Mouse (Mus musculus) limb, embryonic 12.5 days (tissue): ENCODE data around the gene Nts. TPM values are rescaled to one million over a fixed set of nuclear protein-coding genes. Genes with fewer than 3 reads are reported as not detected.

Experiments
- ATAC-seq: fragments of 200-750 bp; cut with Nextera tagmentation; 2 replicates; pipeline ENCODE4 v1.8.0; 2017; ENCODE audit warnings: low read depth, moderate TSS enrichment; ENCODE audit not compliant: insufficient number of reproducible peaks, insufficient read depth, low FRiP score, low TSS enrichment
- H3K27ac ChIP-seq: fragments of 300-500 bp; sonication (generic); 2 replicates; pipeline ENCODE4 v1.5.1; 2016; ENCODE audit warnings: mild to moderate bottlenecking, moderate library complexity
- H3K27me3 ChIP-seq: fragments of 300-500 bp; sonication (generic); 2 replicates; pipeline ENCODE4 v1.6.1; 2016; ENCODE audit warnings: mild to moderate bottlenecking, moderate library complexity
- H3K36me3 ChIP-seq: fragments of 300-500 bp; sonication (generic); 2 replicates; pipeline ENCODE4 v1.6.1; 2016; ENCODE audit warnings: mild to moderate bottlenecking, moderate library complexity
- H3K4me1 ChIP-seq: fragments of 300-500 bp; sonication (generic); replicated peaks from 2 replicates; pipeline ENCODE4 v1.6.1; 2016
- H3K4me2 ChIP-seq: fragments of 300-500 bp; sonication (generic); 2 replicates; pipeline ENCODE4 v1.6.1; 2016; ENCODE audit warnings: mild to moderate bottlenecking, moderate library complexity
- H3K4me3 ChIP-seq: fragments of 300-500 bp; sonication (generic); replicated peaks from 2 replicates; pipeline ENCODE4 v1.5.1; 2016; ENCODE audit warnings: mild to moderate bottlenecking
- H3K9ac ChIP-seq: fragments of 300-500 bp; sonication (generic); replicated peaks from 2 replicates; pipeline ENCODE4 v1.6.1; 2016; ENCODE audit warnings: mild to moderate bottlenecking, moderate library complexity
- H3K9me3 ChIP-seq: fragments of 300-500 bp; sonication (generic); 2 replicates; pipeline ENCODE4 v1.6.1; 2016; ENCODE audit warnings: mild to moderate bottlenecking, moderate library complexity
- WGBS: fragments of 180-500 bp; shearing (Covaris S2); methylation state at CpG from one replicate; pipeline ENCODE4 v1.1.7; 2016; 5-methylcytosine and 5-hydroxymethylcytosine counted together
- polyA plus RNA-seq: library from polyadenylated mRNA; unstranded; fragments of >200 nt; fragmentation: Nextera tagmentation; extraction: Ambion mirVana; gene quantifications from 2 replicates; pipeline ENCODE4 v1.2.1, GENCODE M21; 2016

Gene Nts
- 0.44 and 0.51 TPM in 2 replicates for polyA plus RNA-seq

- H3K4me1 ChIP-seq, result no peaks in the 10 kb centered on the region
- no peaks in the 10 kb centered on the region for H3K36me3 ChIP-seq
- no peak within 1 kb of the TSS for H3K27ac ChIP-seq
- ATAC-seq, result no peak
- no peaks in the 10 kb centered on the region for H3K27me3 ChIP-seq
- no peak within 1 kb of the TSS for H3K9ac ChIP-seq
- no peak within 1 kb of the TSS for H3K4me2 ChIP-seq
- no peaks in the 10 kb centered on the region for H3K9me3 ChIP-seq
- H3K4me3 ChIP-seq, result no peak within 1 kb of the TSS
- WGBS, result 21% methylated on average over 3 of the region's 3 CpGs
These were observed at the start of gene Nts for GRCm38 (mm10) chr10:102490386-102490785. Gene Nts, minus strand, starts transcription at chr10:102490486.

GRCm38 (mm10) chr10:102527901-102528300 is 37.6 kb upstream of the Nts start:
- Histone ChIP-seq H3K9me3 (no peaks in the 10 kb centered on the region), H3K27ac (no peak overlapping the region), H3K4me1 (no peaks in the 10 kb centered on the region), H3K27me3 (no peaks in the 10 kb centered on the region), H3K36me3 (no peaks in the 10 kb centered on the region), H3K4me2 (no peak overlapping the region), H3K9ac (no peak overlapping the region), H3K4me3 (no peak overlapping the region)
- 89% methylated on average over 3 of the region's 3 CpGs for WGBS
- ATAC-seq, result no peak

- Histone ChIP-seq H3K27ac (no peak overlapping the region), H3K4me1 (peaks cover 22% of the 10 kb centered on the region), H3K4me3 (no peak overlapping the region), H3K36me3 (no peaks in the 10 kb centered on the region), H3K9ac (no peak overlapping the region), H3K4me2 (peak overlapping the region; percentile 53; the same call in 1 of the 2 replicates), H3K27me3 (no peaks in the 10 kb centered on the region), H3K9me3 (no peaks in the 10 kb centered on the region)
- WGBS, result 0% methylated on average over 1 of the region's 1 CpGs
- ATAC-seq, result no peak
These were observed 23.9 kb upstream of the Nts start for GRCm38 (mm10) chr10:102514159-102514558.

- H3K4me2 ChIP-seq, result peak within 1 kb of the TSS; percentile 53
- peak within 1 kb of the TSS; percentile 89 for H3K27ac ChIP-seq
- peak; percentile 97 for ATAC-seq
- WGBS, result 0% methylated on average over 5 of the region's 5 CpGs
- H3K27me3 ChIP-seq, result no peaks in the 10 kb centered on the region
- peaks cover 32% of the 10 kb centered on the region for H3K4me1 ChIP-seq
- no peaks in the 10 kb centered on the region for H3K9me3 ChIP-seq
- no peaks in the 10 kb centered on the region for H3K36me3 ChIP-seq
- peak within 1 kb of the TSS; percentile 35 for H3K9ac ChIP-seq
- peak within 1 kb of the TSS; percentile 33 for H3K4me3 ChIP-seq
These were observed 21.6 kb upstream of the Nts start, which contains the start of gene Rassf9 for GRCm38 (mm10) chr10:102511807-102512461. Gene Rassf9, plus strand, starts transcription at chr10:102512222.

- H3K27ac ChIP-seq, result peak overlapping the region; percentile 89
- WGBS, result 23% methylated on average over 3 of the region's 3 CpGs
- H3K27me3 ChIP-seq, result no peaks in the 10 kb centered on the region
- H3K4me2 ChIP-seq, result peak overlapping the region; percentile 53
- peak; percentile 59 for ATAC-seq
- H3K4me1 ChIP-seq, result peaks cover 37% of the 10 kb centered on the region
- no peaks in the 10 kb centered on the region for H3K36me3 ChIP-seq
- no peak overlapping the region for H3K9ac ChIP-seq
- H3K9me3 ChIP-seq, result no peaks in the 10 kb centered on the region
- H3K4me3 ChIP-seq, result no peak overlapping the region; the same call in 1 of the 2 replicates
These were observed 21.1 kb upstream of the Nts start for GRCm38 (mm10) chr10:102511461-102511806.

GRCm38 (mm10) chr10:102507386-102507785 is 17.1 kb upstream of the Nts start:
- Histone ChIP-seq H3K4me2 (peak overlapping the region; percentile 8; the same call in 1 of the 2 replicates), H3K27ac (no peak overlapping the region), H3K4me3 (no peak overlapping the region), H3K4me1 (peaks cover 30% of the 10 kb centered on the region), H3K9me3 (no peaks in the 10 kb centered on the region), H3K36me3 (no peaks in the 10 kb centered on the region), H3K9ac (no peak overlapping the region), H3K27me3 (no peaks in the 10 kb centered on the region)
- 14% methylated on average over 4 of the region's 4 CpGs for WGBS
- ATAC-seq, result no peak

- H3K36me3 ChIP-seq, result no peaks in the 10 kb centered on the region
- no peak overlapping the region for H3K4me3 ChIP-seq
- 26% methylated on average over 4 of the region's 4 CpGs for WGBS
- no peak overlapping the region for H3K4me2 ChIP-seq
- H3K9ac ChIP-seq, result no peak overlapping the region
- no peaks in the 10 kb centered on the region for H3K4me1 ChIP-seq
- no peak overlapping the region for H3K27ac ChIP-seq
- no peaks in the 10 kb centered on the region for H3K9me3 ChIP-seq
- no peaks in the 10 kb centered on the region for H3K27me3 ChIP-seq
- ATAC-seq, result no peak
These were observed 8.5 kb upstream of the Nts start for GRCm38 (mm10) chr10:102498754-102499153.

GRCm38 (mm10) chr10:102491792-102492191 is 1.5 kb upstream of the Nts start:
- 16% methylated on average over 3 of the region's 3 CpGs for WGBS
- H3K4me2 ChIP-seq, result no peak overlapping the region
- no peak overlapping the region for H3K9ac ChIP-seq
- no peaks in the 10 kb centered on the region for H3K27me3 ChIP-seq
- no peaks in the 10 kb centered on the region for H3K9me3 ChIP-seq
- ATAC-seq, result no peak
- no peak overlapping the region for H3K4me3 ChIP-seq
- no peaks in the 10 kb centered on the region for H3K36me3 ChIP-seq
- no peak overlapping the region for H3K27ac ChIP-seq
- H3K4me1 ChIP-seq, result no peaks in the 10 kb centered on the region

GRCm38 (mm10) chr10:102469412-102469811 is 20.9 kb downstream of the Nts start:
- Histone ChIP-seq H3K27me3 (no peaks in the 10 kb centered on the region), H3K4me3 (no peak overlapping the region), H3K4me2 (no peak overlapping the region), H3K36me3 (no peaks in the 10 kb centered on the region), H3K27ac (no peak overlapping the region), H3K4me1 (no peaks in the 10 kb centered on the region), H3K9me3 (no peaks in the 10 kb centered on the region), H3K9ac (no peak overlapping the region)
- no peak for ATAC-seq
- 83% methylated on average over 2 of the region's 2 CpGs for WGBS

- 13% methylated on average over 7 of the region's 7 CpGs for WGBS
- no peaks in the 10 kb centered on the region for H3K27me3 ChIP-seq
These were observed 38.5 kb downstream of the Nts start for GRCm38 (mm10) chr10:102451756-102452155.

GRCm38 (mm10) chr10:102449449-102449848 is 40.8 kb downstream of the Nts start:
- H3K9me3 ChIP-seq, result no peaks in the 10 kb centered on the region
- H3K4me2 ChIP-seq, result no peak overlapping the region
- no peaks in the 10 kb centered on the region for H3K36me3 ChIP-seq
- no peak for ATAC-seq
- no peaks in the 10 kb centered on the region for H3K4me1 ChIP-seq
- WGBS, result 4% methylated on average over 7 of the region's 7 CpGs
- no peaks in the 10 kb centered on the region for H3K27me3 ChIP-seq
- no peak overlapping the region for H3K27ac ChIP-seq
- no peak overlapping the region for H3K9ac ChIP-seq
- H3K4me3 ChIP-seq, result no peak overlapping the region

More at GRCm38 (mm10) chr10:102451756-102452155, 38.5 kb downstream of the Nts start:
- Histone ChIP-seq H3K36me3 (no peaks in the 10 kb centered on the region), H3K9me3 (no peaks in the 10 kb centered on the region), H3K27ac (no peak overlapping the region), H3K4me1 (no peaks in the 10 kb centered on the region), H3K4me3 (no peak overlapping the region), H3K9ac (no peak overlapping the region), H3K4me2 (no peak overlapping the region)
- peak; percentile 52; the same call in 1 of the 2 replicates for ATAC-seq
